Mouse (Mus musculus) liver, adult 2 months (tissue): ENCODE measurements at regions not wholly inside any gene's neighbourhood (a gene's known extent, or its start where the extent isn't known, plus 50 kb on each side); places are given as distances from the start of the nearest gene placed in this dataset.

Experiments used
- CTCF ChIP-seq: fragments of 200-500 bp; IDR thresholded peaks from 2 replicates; pipeline ENCODE4 v1.5.1; 2011; ENCODE audit warnings: low read depth, low read length, control low read depth
- POLR2A ChIP-seq: fragments of 200-500 bp; IDR thresholded peaks from 2 replicates; pipeline ENCODE4 v1.6.1; 2011; ENCODE audit warnings: low read length, control low read depth; ENCODE audit not compliant: insufficient read depth; ENCODE audit errors: extremely low read depth

DNA sequence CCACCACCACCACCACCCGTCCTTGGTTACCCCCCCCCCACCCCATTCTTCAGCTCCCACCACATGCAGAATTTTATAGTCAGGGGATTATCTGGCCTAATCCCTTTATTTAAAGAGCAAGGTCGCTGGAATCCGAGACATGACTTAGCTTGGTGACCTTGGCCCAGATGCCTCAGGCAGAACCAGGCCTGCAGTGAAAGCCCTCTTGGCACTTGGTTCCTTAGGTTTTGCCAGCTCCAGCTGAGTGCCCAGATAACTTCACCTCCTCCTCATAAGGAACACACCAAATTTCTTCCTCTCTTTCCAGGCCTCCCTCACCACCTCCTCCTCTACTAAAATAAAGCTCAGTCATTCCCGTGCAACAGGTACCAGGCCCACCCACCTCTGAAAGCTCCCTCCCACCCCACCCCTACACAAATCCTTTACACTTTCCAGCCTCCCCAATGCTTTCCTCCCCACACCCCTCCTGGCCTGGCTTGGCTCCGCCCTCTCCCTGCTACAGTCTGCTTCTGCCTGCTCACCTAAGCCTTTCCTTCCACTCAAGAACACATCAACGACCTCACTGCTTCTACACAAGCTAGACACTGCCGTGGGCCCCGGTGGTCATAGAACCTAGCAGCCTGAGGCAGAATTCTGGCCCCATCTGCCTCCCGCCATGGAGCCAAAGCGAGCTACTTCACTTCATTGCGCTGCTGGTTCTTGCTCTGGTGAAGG is 131.5 kb upstream of the Zfp703 start:
- TF ChIP-seq CTCF (no peak), POLR2A (no peak)
